Mouse (Mus musculus): ENCODE measurements around the gene Mcub. TPM values are rescaled to one million over a fixed set of nuclear protein-coding genes. Genes with fewer than 3 reads are reported as not detected.

The Mcub gene
- total and polyA plus RNA-seq, 3 experiments = 1.6 to 2.2 (median 2.1) TPM

DNA sequence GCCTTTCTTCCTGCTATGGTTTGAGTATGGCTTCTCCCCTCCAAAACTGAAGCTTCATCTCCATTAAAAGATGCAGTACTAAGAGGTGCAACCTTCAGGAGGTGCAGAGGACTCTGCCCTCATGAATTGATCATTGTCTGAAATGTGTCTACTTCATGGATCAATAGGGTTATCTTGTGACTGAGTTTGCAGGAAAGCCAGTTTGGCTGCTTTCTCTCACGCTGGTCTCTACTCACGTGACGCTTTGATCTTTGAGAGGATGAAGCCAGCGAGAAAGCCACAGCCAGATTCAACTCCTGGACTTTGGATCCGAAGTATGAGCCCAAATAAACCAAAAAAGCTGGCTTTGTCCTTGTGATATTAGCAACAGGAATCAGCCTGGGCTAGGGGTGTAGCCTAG lies 83.6 kb downstream of the Mcub start:
- Histone ChIP-seq H3K4me1 (ENCODE audit: control insufficient read depth, insufficient read depth, low read length) (no peaks in the 10 kb centered on the region), H3K36me3 (ENCODE audit: control insufficient read depth, insufficient read depth, low read length) (no peaks in the 10 kb centered on the region), H3K4me3 (no peak overlapping the region), H3K79me2 (replicated peaks; ENCODE audit: control insufficient read depth, insufficient read depth, low read length) (0 out of 2 replicates have a peak, but pooled peaks cover 1% of the 10 kb centered on the region), H3K27ac (no peak overlapping the region), H3K9ac (ENCODE audit: low read depth, low read length) (no peak overlapping the region), H3K27me3 (ENCODE audit: control insufficient read depth, insufficient read depth, low read length) (no peaks in the 10 kb centered on the region)
- intact Hi-C loops (cut with DNase I) = no loop called here
- no peak for TF ChIP-seq POLR2A (IDR thresholded peaks at IDR 0.05; ENCODE audit: insufficient read depth, low read depth, low read length)
- TF ChIP-seq CTCF (IDR thresholded peaks at IDR 0.05) = no peak
- TF ChIP-seq EP300 (IDR thresholded peaks at IDR 0.05; ENCODE audit: insufficient read depth, low read depth, low read length) = no peak
- no peak for DNase-seq
- WGBS = 87% methylated on average over 5 of the region's 5 CpGs

DNA sequence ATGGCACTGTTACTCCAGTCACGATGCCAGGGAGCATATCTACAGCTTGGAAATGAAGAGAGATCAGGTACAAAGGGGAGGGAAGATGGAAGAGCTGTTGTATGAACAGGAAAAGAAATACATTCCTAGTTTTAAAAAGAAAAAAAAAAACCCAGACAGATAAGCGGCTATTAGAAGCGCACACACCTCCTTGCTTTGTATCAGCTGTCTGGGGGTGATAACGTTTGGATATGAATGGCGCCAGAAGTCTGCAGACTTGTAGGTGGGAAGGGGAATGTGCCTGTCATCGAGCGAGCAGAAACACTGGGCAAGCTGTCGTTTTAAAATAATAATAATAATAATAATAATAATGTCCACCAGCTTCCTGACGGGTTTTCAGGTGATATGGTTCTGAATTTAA lies 84.4 kb downstream of the Mcub start:
- DNase-seq = no peak
- Histone ChIP-seq H3K9ac (ENCODE audit: low read depth, low read length) (no peak overlapping the region), H3K4me1 (ENCODE audit: control insufficient read depth, insufficient read depth, low read length) (no peaks in the 10 kb centered on the region), H3K27ac (no peak overlapping the region), H3K27me3 (ENCODE audit: control insufficient read depth, insufficient read depth, low read length) (no peaks in the 10 kb centered on the region), H3K4me3 (no peak overlapping the region), H3K36me3 (ENCODE audit: control insufficient read depth, insufficient read depth, low read length) (no peaks in the 10 kb centered on the region), H3K79me2 (replicated peaks; ENCODE audit: control insufficient read depth, insufficient read depth, low read length) (0 out of 2 replicates have a peak, but pooled peaks cover 1% of the 10 kb centered on the region)
- no peak for TF ChIP-seq EP300 (IDR thresholded peaks at IDR 0.05; ENCODE audit: insufficient read depth, low read depth, low read length)
- TF ChIP-seq POLR2A (IDR thresholded peaks at IDR 0.05; ENCODE audit: insufficient read depth, low read depth, low read length) = no peak
- TF ChIP-seq CTCF (IDR thresholded peaks at IDR 0.05) = no peak
- WGBS = 56% methylated on average over 9 of the region's 9 CpGs
- intact Hi-C loops (cut with DNase I) = no loop called here

DNA sequence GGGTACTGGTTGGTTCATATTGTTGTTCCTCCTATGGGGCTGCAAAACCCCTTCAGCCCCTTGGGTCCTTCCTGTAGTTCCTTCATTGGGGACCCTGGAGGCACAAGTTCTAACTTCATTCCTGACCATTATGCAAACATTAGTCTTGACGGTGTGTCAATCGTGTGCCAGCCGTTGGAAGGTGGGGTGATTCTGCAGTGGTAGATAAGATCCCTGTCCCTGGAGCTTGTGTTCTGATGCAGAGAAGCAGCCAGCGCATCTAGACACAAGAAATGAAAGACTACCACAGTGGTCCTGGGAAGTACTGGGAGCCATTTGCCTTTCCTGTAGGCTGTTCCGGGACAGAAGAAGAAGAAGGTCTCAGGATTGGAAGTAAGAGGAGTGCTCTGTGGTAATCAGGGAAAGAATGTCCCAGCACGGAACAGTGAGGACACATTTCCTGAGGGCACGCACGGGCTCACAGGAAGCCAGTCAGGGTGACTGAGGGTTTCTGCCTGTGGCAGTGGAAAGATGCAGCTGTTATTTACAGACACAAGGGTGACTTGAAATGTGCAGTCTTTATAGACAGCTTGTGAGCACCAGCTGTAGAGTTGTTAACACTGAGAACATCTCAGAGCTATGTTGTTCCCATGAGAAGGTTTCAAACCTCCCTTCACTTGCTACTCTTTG lies 88.9 kb downstream of the Mcub start:
- 43% methylated on average over 8 of the region's 8 CpGs for WGBS

DNA sequence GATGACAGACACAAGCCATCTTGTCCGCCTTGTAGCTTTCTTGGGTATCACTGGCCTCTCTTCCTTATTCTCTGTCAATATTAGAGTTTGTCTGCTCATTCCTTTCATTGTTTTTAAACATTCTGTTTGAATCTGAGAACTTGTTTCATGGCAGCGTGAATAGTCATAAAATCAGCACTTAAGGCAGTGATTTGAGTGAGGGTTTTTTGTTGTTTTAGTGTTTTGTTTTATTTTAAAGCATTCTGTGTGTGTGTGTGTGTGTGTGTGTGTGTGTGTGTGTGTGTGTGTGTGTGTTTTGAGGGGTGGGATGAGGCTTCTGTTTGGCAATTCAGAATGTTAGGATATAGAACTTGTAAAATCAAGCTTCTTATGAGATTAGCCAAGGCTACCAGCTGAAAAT lies 90.1 kb downstream of the Mcub start:
- no peak for DNase-seq
- Histone ChIP-seq H3K36me3 (ENCODE audit: control insufficient read depth, insufficient read depth, low read length) (no peaks in the 10 kb centered on the region), H3K4me1 (ENCODE audit: control insufficient read depth, insufficient read depth, low read length) (peaks cover 3% of the 10 kb centered on the region; the same call in 1 of the 2 replicates), H3K79me2 (replicated peaks; ENCODE audit: control insufficient read depth, insufficient read depth, low read length) (no peaks in the 10 kb centered on the region), H3K9ac (ENCODE audit: low read depth, low read length) (no peak overlapping the region), H3K27ac (no peak overlapping the region), H3K27me3 (ENCODE audit: control insufficient read depth, insufficient read depth, low read length) (no peaks in the 10 kb centered on the region), H3K4me3 (no peak overlapping the region)
- TF ChIP-seq POLR2A (IDR thresholded peaks at IDR 0.05; ENCODE audit: insufficient read depth, low read depth, low read length) (no peak), CTCF (IDR thresholded peaks at IDR 0.05) (no peak), EP300 (IDR thresholded peaks at IDR 0.05; ENCODE audit: insufficient read depth, low read depth, low read length) (no peak)
- intact Hi-C loops (cut with DNase I) = loop anchor here (5.0 kb wide), 1 partner anchor 182 kb away; the partner anchor contains the start of gene Sec24b
- WGBS = 91% methylated on average over 2 of the region's 2 CpGs

More for the DNA sequence above, 88.9 kb downstream of the Mcub start:
- H3K79me2 ChIP-seq (replicated peaks; ENCODE audit: control insufficient read depth, insufficient read depth, low read length) = no peaks in the 10 kb centered on the region
- intact Hi-C loops (cut with DNase I) = no loop called here
- no peak for TF ChIP-seq EP300 (IDR thresholded peaks at IDR 0.05; ENCODE audit: insufficient read depth, low read depth, low read length)
- TF ChIP-seq POLR2A (IDR thresholded peaks at IDR 0.05; ENCODE audit: insufficient read depth, low read depth, low read length) = no peak
- TF ChIP-seq CTCF (IDR thresholded peaks at IDR 0.05) = no peak
- no peak overlapping the region for H3K4me3 ChIP-seq
- H3K36me3 ChIP-seq (ENCODE audit: control insufficient read depth, insufficient read depth, low read length) = no peaks in the 10 kb centered on the region
- peaks cover 3% of the 10 kb centered on the region; the same call in 1 of the 2 replicates for H3K4me1 ChIP-seq (ENCODE audit: control insufficient read depth, insufficient read depth, low read length)
- H3K27ac ChIP-seq = no peak overlapping the region
- no peaks in the 10 kb centered on the region for H3K27me3 ChIP-seq (ENCODE audit: control insufficient read depth, insufficient read depth, low read length)
- no peak overlapping the region for H3K9ac ChIP-seq (ENCODE audit: low read depth, low read length)
- DNase-seq = no peak

DNA sequence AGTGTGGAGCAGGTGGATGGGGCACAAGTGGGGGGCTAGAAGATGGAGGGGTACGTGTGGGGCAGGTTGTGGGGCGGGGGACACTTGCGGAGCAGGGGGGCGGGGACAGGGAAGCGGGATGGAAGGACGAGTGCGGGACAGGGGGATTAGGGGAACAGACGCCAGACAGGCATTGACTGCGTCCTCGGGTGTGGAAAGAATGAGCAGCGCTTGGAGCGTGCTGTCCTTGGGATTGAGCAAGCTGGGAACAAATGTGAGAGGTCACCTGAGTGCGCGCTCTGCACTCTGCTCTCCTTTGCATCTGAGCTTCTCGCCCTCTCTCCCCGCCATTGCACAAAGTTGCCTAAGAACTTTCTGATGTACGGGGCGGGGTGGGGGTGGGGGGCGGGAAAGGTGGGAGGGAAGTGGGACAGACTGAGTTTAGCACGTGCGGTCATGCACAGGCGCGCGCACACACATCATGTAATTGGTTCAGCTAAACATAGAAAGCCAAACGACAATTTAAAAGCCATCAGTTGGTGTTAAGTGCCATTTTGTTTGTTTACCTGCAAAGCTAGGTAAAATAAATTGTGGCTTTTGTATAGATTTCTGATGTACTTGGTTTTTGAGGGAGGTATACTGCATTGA lies 90.8 kb downstream of the Mcub start:
- peak; percentile 46 to 54 for DNase-seq
- no peaks in the 10 kb centered on the region for H3K27me3 ChIP-seq (ENCODE audit: control insufficient read depth, insufficient read depth, low read length)
- TF ChIP-seq CTCF (IDR thresholded peaks at IDR 0.05) = no peak; the same call in 1 of the 2 replicates
- no peak for TF ChIP-seq POLR2A (IDR thresholded peaks at IDR 0.05; ENCODE audit: insufficient read depth, low read depth, low read length)
- H3K9ac ChIP-seq (ENCODE audit: low read depth, low read length) = peak overlapping the region; percentile 78
- H3K4me1 ChIP-seq (ENCODE audit: control insufficient read depth, insufficient read depth, low read length) = peaks cover 3% of the 10 kb centered on the region; the same call in 1 of the 2 replicates
- H3K36me3 ChIP-seq (ENCODE audit: control insufficient read depth, insufficient read depth, low read length) = no peaks in the 10 kb centered on the region
- intact Hi-C loops (cut with DNase I) = loop anchor here (5.0 kb wide), 1 partner anchor 183 kb away; the partner anchor contains the start of gene Sec24b
- H3K27ac ChIP-seq = no peak overlapping the region; the same call in 1 of the 2 replicates
- peak overlapping the region; percentile 79 for H3K4me3 ChIP-seq
- H3K79me2 ChIP-seq (replicated peaks; ENCODE audit: control insufficient read depth, insufficient read depth, low read length) = no peaks in the 10 kb centered on the region
- WGBS = 4% methylated on average over 24 of the region's 25 CpGs

Data from heart, adult 2 months (tissue).